Mouse (Mus musculus) olfactory bulb, adult 2 months (tissue): ENCODE data around the gene Lrrc4c.

Experiments used
- CTCF ChIP-seq: fragments of 200-500 bp; IDR thresholded peaks from 2 replicates; pipeline ENCODE4 v1.5.1; 2012; ENCODE audit warnings: low read depth, mild to moderate bottlenecking, low read length, moderate library complexity; ENCODE audit not compliant: insufficient read depth
- POLR2A ChIP-seq: fragments of 200-500 bp; IDR thresholded peaks from 2 replicates; pipeline ENCODE4 v1.6.1; 2012; ENCODE audit warnings: mild to moderate bottlenecking, low read depth, low read length, moderate library complexity; ENCODE audit not compliant: insufficient read depth

- no peak for TF ChIP-seq CTCF
- no peak for TF ChIP-seq POLR2A
Measured at GRCm38 (mm10) chr2:96949531-96949930, 631.6 kb downstream of the Lrrc4c start.
